Mouse (Mus musculus): ENCODE data around the gene Dvl2.

The Dvl2 gene

GRCm38 (mm10) chr11:69981141-69981762, 19.1 kb upstream of the Dvl2 start, which contains the start of gene Ctdnep1:
Ctdnep1 (plus strand) TSS chr11:69981156.
- DNase-seq (ENCODE audit: low spot score in 2 of 2): peak in 1 of 2 experiments; percentile 31

GRCm38 (mm10) chr11:69982225-69982624, 18.2 kb upstream of the Dvl2 start, which contains the start of gene Elp5:
Elp5 (minus strand) TSS chr11:69982517.
- DNase-seq (ENCODE audit: low spot score in 2 of 2): no peak

- DNase-seq (ENCODE audit: low spot score in 2 of 2): no peak
Observed at GRCm38 (mm10) chr11:69982877-69983276, 17.5 kb upstream of the Dvl2 start.

- no peak for DNase-seq (ENCODE audit: low spot score in 2 of 2)
Observed at GRCm38 (mm10) chr11:69983377-69983776, 17.0 kb upstream of the Dvl2 start.

GRCm38 (mm10) chr11:69984431-69984830, 16.0 kb upstream of the Dvl2 start:
- DNase-seq (ENCODE audit: low spot score in 2 of 2): no peak

GRCm38 (mm10) chr11:69989949-69990348, 10.4 kb upstream of the Dvl2 start:
- DNase-seq (ENCODE audit: low spot score in 2 of 2): no peak

GRCm38 (mm10) chr11:69990850-69991691, 9.3 kb upstream of the Dvl2 start, which contains the start of gene Gabarap:
Gabarap (plus strand) TSS chr11:69991143.
- peak; percentile 92 for DNase-seq (ENCODE audit: low spot score in 2 of 2)

GRCm38 (mm10) chr11:69991711-69992110, 8.7 kb upstream of the Dvl2 start:
- DNase-seq (ENCODE audit: low spot score in 2 of 2): no peak

- no peak for DNase-seq (ENCODE audit: low spot score in 2 of 2)
Observed at GRCm38 (mm10) chr11:69992396-69992795, 8.0 kb upstream of the Dvl2 start.

GRCm38 (mm10) chr11:69992932-69993331, 7.5 kb upstream of the Dvl2 start:
- DNase-seq (ENCODE audit: low spot score in 2 of 2): no peak

GRCm38 (mm10) chr11:69994401-69995090, 5.8 kb upstream of the Dvl2 start:
- no peak for DNase-seq (ENCODE audit: low spot score in 2 of 2)

GRCm38 (mm10) chr11:69995391-69995960, 4.9 kb upstream of the Dvl2 start, which contains the start of gene Phf23:
Phf23 (plus strand) TSS chr11:69995777.
- peak; percentile 95 to 99 for DNase-seq (ENCODE audit: low spot score in 2 of 2)

- DNase-seq (ENCODE audit: low spot score in 2 of 2): peak; percentile 59 to 69
Observed at GRCm38 (mm10) chr11:69996161-69997061, 4.0 kb upstream of the Dvl2 start.

- peak; percentile 85 to 94 for DNase-seq (ENCODE audit: low spot score in 2 of 2)
Observed at GRCm38 (mm10) chr11:69997070-69997509, 3.3 kb upstream of the Dvl2 start.

GRCm38 (mm10) chr11:69998567-69999491, 1.6 kb upstream of the Dvl2 start:
- no peak for DNase-seq (ENCODE audit: low spot score in 2 of 2)

- no peak for DNase-seq (ENCODE audit: low spot score in 2 of 2)
Observed at GRCm38 (mm10) chr11:69999666-70000065, 729 bp upstream of the Dvl2 start.

GRCm38 (mm10) chr11:70001159-70001558, 764 bp downstream of the Dvl2 start:
- no peak for DNase-seq (ENCODE audit: low spot score in 2 of 2)

- DNase-seq (ENCODE audit: low spot score in 2 of 2): peak; percentile 52 to 64
Observed at GRCm38 (mm10) chr11:70001865-70002264, 1.5 kb downstream of the Dvl2 start.

GRCm38 (mm10) chr11:70002471-70002870, 2.1 kb downstream of the Dvl2 start:
- DNase-seq (ENCODE audit: low spot score in 2 of 2): no peak

GRCm38 (mm10) chr11:70005521-70005920, 5.1 kb downstream of the Dvl2 start:
- peak in 1 of 2 experiments; percentile 45 for DNase-seq (ENCODE audit: low spot score in 2 of 2)

All from thymus, postnatal 10 days (tissue).